Mouse (Mus musculus) kidney, adult 8-10 months (tissue): Measurements from ENCODE around the gene Rasd1.
A peak's percentile ranks its signal among the peaks of the same experiment; 100 is the strongest.
"Not testable (repeated sequence)": the region's sequence is repeated elsewhere in the genome, so short reads cannot be mapped to it uniquely, and the experiment has no call there.

ENCODE experiments used
- DNase-seq, 2 experiments: peaks; one replicate each; pipeline ENCODE4 v3.0.0; 2022

Rasd1 gene

DNA sequence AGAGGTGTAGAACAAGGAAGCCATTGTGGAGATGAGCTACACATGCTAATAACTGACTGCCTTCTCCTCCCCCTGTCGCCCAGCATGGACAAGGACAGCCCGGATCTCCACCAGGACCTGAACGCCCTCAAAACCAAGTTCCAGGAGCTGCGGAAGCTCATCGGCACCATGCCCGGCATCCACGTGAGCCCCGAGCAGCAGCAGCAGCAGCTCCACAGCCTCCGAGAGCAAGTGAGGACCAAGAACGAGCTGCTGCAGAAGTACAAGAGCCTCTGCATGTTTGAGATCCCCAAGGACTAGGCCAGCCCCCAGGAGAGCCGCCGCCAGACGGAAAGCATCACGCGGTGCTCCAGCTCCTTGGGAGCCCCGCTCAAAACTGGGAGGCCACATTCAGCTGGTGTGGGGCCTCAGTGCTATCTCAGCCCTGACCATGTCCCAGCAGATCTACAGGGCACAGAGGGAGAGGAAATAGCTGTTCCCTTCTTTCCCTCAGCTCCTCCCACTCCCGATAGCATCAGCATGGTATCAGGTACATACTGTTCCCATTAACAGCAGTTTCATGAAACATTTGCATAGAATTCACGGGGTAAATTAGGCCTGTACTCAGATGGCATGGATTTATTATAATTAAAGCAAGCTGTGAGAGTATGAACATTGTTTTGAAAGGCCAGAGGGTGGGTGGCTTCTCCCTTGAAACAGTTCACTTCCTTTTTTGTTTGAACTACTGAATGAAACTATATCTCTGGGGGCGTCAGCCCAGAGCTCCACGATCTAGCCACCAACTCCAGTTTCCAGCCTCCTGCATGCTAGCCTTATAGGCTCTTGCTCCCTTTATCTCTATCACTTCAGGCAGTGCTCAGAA, 4.0 kb downstream of the Rasd1 start:
- peak; percentile 11 to 40 for DNase-seq

- DNase-seq, result no peak
Measured at GRCm38 (mm10) chr11:59959453-59959852, 5.3 kb downstream of the Rasd1 start.

- DNase-seq, result no peak
Measured at GRCm38 (mm10) chr11:59956749-59957148, 8.0 kb downstream of the Rasd1 start.

DNA sequence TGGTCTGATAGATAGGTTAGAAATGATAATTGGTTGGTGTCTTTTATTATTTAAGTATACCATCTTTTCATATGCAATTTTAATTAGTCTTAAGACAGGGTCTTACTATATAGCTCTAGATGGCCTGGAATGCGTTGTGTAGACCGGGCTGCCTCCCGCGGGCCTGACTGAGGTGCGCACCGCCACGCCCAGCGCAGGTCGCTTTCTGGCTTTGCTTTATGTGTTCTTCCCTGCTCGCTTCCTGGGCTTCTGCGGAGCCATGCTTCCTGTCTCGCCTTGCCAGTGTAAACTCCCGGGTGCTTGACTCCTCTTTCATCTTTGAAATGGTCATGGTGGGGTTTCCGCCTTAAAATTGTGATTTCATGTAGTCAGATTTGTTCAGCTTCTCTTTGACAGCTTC, 11.9 kb downstream of the Rasd1 start:
- DNase-seq, result no peak

GRCm38 (mm10) chr11:59948401-59948767, 16.4 kb downstream of the Rasd1 start:
- DNase-seq, result no peak

DNA sequence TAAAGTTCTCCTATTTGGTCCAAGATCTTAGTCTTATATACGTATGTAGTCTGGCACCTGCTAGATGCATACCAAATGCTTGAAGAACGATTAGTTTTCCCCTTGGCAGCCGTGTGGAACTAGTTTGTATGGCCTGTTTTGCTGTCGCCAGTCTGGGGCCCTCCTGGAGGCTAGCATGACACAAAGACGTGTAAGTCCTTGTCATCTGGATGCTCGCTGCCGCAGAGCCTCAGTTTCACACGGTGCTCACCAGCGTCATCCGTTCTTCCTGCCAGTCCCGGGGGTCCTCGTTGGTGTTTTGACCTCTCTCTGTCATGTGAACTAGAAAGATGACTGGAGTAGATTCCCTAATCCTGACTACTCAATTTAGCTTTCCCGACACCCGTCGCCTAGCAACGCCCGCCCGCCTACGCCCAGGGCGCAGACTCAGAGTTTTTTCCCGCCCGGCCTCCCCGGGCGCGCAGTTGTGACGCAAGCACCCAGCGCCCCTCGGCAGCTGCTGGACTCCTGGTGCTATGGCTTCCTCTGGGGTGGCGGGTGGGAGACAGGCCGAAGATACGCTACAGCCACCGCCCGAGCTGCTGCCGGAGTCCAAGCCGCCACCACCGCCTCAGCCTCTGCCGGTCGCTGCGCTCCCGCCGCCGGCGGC, 16.9 kb downstream of the Rasd1 start, which contains the start of gene Med9:
Gene Med9 (plus strand): TSS at position 455 of the 649 bp plus-strand sequence.
- peak; percentile 90 to 91 for DNase-seq

GRCm38 (mm10) chr11:59944855-59945254, 19.9 kb downstream of the Rasd1 start:
- not testable (repeated sequence) for DNase-seq

DNA sequence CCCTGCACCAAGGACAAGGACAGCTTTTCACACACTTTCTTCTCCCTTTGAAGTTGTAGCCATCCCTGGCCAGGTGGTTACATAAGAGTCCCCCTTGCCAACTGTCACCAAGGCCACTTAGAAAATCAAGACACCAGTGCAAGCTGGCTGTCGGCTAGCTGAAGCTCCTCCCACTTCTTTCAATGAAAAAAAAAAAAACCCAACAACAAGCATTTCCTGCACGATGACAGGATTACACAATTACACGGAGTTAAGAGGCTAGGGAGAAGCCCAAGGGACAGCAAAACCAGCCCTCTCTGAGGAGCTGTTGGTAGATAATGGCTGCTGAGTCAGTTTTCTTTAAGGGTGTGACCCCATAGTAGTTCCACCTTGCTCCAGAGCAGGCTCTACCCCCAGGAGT, 23.4 kb downstream of the Rasd1 start:
- no peak for DNase-seq

GRCm38 (mm10) chr11:59940645-59941044, 24.1 kb downstream of the Rasd1 start:
- DNase-seq, result no peak

DNA sequence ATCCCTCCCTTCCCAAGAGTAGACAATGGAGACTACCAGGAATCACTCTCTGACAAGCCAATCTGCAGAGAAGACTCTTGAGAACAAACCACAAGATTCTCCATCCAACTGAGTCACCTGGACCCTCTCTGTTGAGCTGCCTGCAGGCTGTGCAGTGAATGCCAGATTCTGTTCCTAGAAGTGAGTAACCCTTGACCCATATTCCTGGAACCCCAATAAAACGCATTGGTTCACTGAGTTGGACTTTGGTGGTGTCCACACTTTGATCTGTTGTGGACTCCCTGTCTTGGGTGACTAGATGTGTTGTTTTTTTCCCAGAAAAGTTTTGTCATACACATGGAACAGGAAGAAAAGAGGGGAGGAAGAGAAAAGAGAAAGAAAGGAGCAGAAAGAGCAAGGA, 24.9 kb downstream of the Rasd1 start:
- peak in 1 of 2 experiments; percentile 41 for DNase-seq

- DNase-seq, result no peak
Measured at GRCm38 (mm10) chr11:59937615-59938014, 27.1 kb downstream of the Rasd1 start.

DNA sequence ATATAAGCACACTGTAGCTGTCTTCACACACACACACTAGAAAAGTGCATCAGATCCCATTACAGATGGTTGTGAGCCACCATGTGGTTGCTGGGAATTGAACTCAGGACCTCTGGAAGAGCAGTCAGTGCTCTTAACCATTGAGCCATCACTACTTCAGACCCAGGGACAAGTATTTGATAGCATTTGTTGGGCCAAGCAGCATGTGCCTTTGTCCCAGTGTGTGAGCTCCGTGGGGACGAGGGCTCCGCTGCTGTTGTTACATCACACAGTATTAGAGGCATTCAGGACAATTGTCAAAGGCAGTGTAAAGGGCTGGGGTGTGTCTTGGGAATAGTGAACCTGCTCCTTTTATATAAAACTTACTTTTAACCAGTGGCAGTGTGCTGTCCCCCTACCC, 27.7 kb downstream of the Rasd1 start:
- DNase-seq, result no peak

GRCm38 (mm10) chr11:59933943-59934342, 30.8 kb downstream of the Rasd1 start:
- DNase-seq, result no peak

- no peak for DNase-seq
Measured at GRCm38 (mm10) chr11:59932560-59933337, 32.0 kb downstream of the Rasd1 start.

DNA sequence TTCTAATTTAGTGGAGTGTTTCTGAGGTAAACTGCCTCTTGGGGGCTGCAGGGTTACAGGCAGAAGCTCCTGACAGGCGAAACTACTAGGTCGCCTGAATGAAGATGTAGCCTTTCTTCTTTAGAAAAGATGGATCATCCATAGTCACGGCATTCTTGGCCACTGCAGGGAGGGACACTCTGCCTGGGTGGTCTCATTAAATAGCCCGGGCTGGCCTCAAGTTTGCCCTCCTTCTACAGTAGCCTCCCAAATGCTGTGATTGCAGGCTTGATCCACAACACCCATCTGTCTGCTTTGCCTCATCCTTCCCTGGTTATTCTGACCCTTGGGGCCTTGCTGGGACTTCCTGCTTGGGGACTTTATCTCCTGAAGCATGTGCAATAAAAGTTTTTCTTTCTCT, 34.7 kb downstream of the Rasd1 start:
- DNase-seq, result no peak

GRCm38 (mm10) chr11:59921265-59921664, 43.5 kb downstream of the Rasd1 start:
- DNase-seq, result peak; percentile 83 to 85

- no peak for DNase-seq
Measured at GRCm38 (mm10) chr11:59920331-59920730, 44.4 kb downstream of the Rasd1 start.

- no peak for DNase-seq
Measured at GRCm38 (mm10) chr11:59919401-59919800, 45.3 kb downstream of the Rasd1 start.

- peak; percentile 28 to 39 for DNase-seq
Measured at GRCm38 (mm10) chr11:59918014-59918413, 46.7 kb downstream of the Rasd1 start.

DNA sequence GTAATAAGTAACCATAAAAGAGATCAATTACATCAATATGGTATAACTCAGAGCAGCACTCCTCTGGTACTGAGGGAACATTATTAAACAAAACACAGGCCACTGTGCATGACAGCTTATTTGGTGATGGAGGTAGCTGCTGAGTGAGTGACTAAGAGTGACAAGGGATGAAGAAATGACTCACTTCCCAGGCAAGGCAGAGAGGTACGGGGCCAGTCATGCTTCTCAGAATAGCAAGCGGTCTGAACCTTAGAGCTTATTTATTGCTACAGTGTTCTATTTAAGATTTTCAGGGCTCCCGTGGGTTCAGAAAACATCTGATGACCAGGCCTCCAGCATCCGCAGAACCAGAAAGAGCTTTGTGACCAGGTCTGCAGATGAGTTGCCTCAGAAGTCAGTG, 51.0 kb downstream of the Rasd1 start:
- DNase-seq, result no peak
